Mouse (Mus musculus) heart, postnatal 36 days (tissue): ENCODE measurements around the gene Grin2c. TPM values are rescaled to one million over a fixed set of nuclear protein-coding genes. Genes with fewer than 3 reads are reported as not detected.

ENCODE experiments used
- DNase-seq, 2 experiments: peaks; one replicate each; pipeline ENCODE4 v3.0.0; 2021 to 2022
- intact Hi-C: fragments of 180-260 bp; cut with DNase I; formaldehyde crosslinking; loops from one replicate; pipeline ENCODE4 v1.15.1; 2025
- total RNA-seq, 2 experiments: library from RNA; stranded (reverse); gene quantifications; 2 replicates each; pipeline ENCODE4 v1.2.3; 2021

The Grin2c gene
- total RNA-seq, 2 experiments from 2014 or later = 0.11 to 0.25 TPM

- intact Hi-C loops = loop anchor here (1.0 to 5.0 kb wide), 2 partner anchors 64 to 184 kb away; no protein-coding TSS in a partner anchor
- no peak for DNase-seq
Observed at GRCm38 (mm10) chr11:115265771-115266399, 1.2 kb downstream of the Grin2c start.

GRCm38 (mm10) chr11:115264862-115265668, 2.0 kb downstream of the Grin2c start:
- intact Hi-C loops = loop anchor here (1.0 to 5.0 kb wide), 2 partner anchors 63 to 183 kb away; no protein-coding TSS in a partner anchor
- no peak for DNase-seq

- no peak for DNase-seq
- intact Hi-C loops = no loop called here
Observed at GRCm38 (mm10) chr11:115264136-115264861, 2.7 kb downstream of the Grin2c start.

- DNase-seq = no peak
- intact Hi-C loops = no loop called here
Observed at GRCm38 (mm10) chr11:115262954-115263353, 4.1 kb downstream of the Grin2c start.

GRCm38 (mm10) chr11:115259134-115259533, 7.9 kb downstream of the Grin2c start:
- DNase-seq = no peak
- intact Hi-C loops = no loop called here

- DNase-seq = no peak
- intact Hi-C loops = no loop called here
Observed at GRCm38 (mm10) chr11:115257775-115258510, 9.1 kb downstream of the Grin2c start.

GRCm38 (mm10) chr11:115251258-115251657, 15.8 kb downstream of the Grin2c start:
- intact Hi-C loops = no loop called here

GRCm38 (mm10) chr11:115250405-115251090, 16.5 kb downstream of the Grin2c start:
- intact Hi-C loops = no loop called here
- no peak for DNase-seq

More at GRCm38 (mm10) chr11:115251258-115251657, 15.8 kb downstream of the Grin2c start:
- DNase-seq = no peak

- intact Hi-C loops = no loop called here
- no peak for DNase-seq
Observed at GRCm38 (mm10) chr11:115249721-115250404, 17.2 kb downstream of the Grin2c start.

- intact Hi-C loops = no loop called here
- no peak for DNase-seq
Observed at GRCm38 (mm10) chr11:115247945-115248344, 19.1 kb downstream of the Grin2c start.

- DNase-seq = no peak
- intact Hi-C loops = no loop called here
Observed at GRCm38 (mm10) chr11:115247240-115247639, 19.8 kb downstream of the Grin2c start.

- intact Hi-C loops = no loop called here
- no peak for DNase-seq
Observed at GRCm38 (mm10) chr11:115246386-115246785, 20.7 kb downstream of the Grin2c start.

- intact Hi-C loops = no loop called here
- DNase-seq = no peak
Observed at GRCm38 (mm10) chr11:115244840-115245239, 22.2 kb downstream of the Grin2c start.

GRCm38 (mm10) chr11:115243783-115244182, 23.3 kb downstream of the Grin2c start:
- intact Hi-C loops = no loop called here
- DNase-seq = no peak

GRCm38 (mm10) chr11:115242746-115243145, 24.3 kb downstream of the Grin2c start:
- no peak for DNase-seq
- intact Hi-C loops = no loop called here

- no peak for DNase-seq
- intact Hi-C loops = no loop called here
Observed at GRCm38 (mm10) chr11:115241402-115241801, 25.6 kb downstream of the Grin2c start.

GRCm38 (mm10) chr11:115236570-115236969, 30.5 kb downstream of the Grin2c start:
- intact Hi-C loops = no loop called here

GRCm38 (mm10) chr11:115234320-115235044, 32.6 kb downstream of the Grin2c start:
- DNase-seq = no peak

More at GRCm38 (mm10) chr11:115236570-115236969, 30.5 kb downstream of the Grin2c start:
- no peak for DNase-seq

More at GRCm38 (mm10) chr11:115234320-115235044, 32.6 kb downstream of the Grin2c start:
- intact Hi-C loops = no loop called here
